Mouse (Mus musculus): ENCODE measurements at regions not wholly inside any gene's neighbourhood (a gene's known extent, or its start where the extent isn't known, plus 50 kb on each side); places are given as distances from the start of the nearest gene placed in this dataset.

DNA sequence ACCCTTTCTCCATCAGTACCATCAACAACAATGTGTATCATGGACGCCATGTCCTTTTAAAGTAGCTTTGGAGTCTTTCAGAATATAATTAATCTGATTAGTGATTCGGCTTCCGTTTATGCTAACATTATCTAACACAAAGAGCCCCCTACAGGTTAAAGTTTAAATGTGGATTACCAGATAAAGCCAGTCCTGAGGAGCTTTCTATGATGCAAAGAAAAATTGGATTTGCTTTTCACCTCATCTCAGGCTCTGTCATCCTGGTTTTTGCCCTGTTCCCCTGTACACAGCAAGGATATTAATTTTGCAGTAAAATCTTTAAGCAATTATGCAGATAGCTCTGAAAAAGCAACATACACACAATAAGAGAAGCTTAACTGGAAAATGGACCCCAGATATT, 412.7 kb upstream of the Tbc1d2b start:
- 45% methylated on average over 3 of the region's 3 CpGs for WGBS

GRCm38 (mm10) chr9:90690066-90690465, 419.5 kb upstream of the Tbc1d2b start:
- Histone ChIP-seq H3K9ac (replicated peaks) (no peak overlapping the region), H3K4me2 (no peak overlapping the region)
- WGBS, result 81% methylated on average over 12 of the region's 12 CpGs

More for the DNA sequence above, 412.7 kb upstream of the Tbc1d2b start:
- Histone ChIP-seq H3K4me2 (no peak overlapping the region), H3K36me3 (no peaks in the 10 kb centered on the region), H3K9me3 (no peaks in the 10 kb centered on the region), H3K4me1 (replicated peaks) (no peaks in the 10 kb centered on the region), H3K9ac (replicated peaks) (no peak overlapping the region), H3K27me3 (no peaks in the 10 kb centered on the region), H3K27ac (no peak overlapping the region), H3K4me3 (replicated peaks) (no peak overlapping the region)
- ATAC-seq (ENCODE audit: insufficient number of reproducible peaks, insufficient read depth, low FRiP score, low TSS enrichment, low read depth), result no peak

GRCm38 (mm10) chr9:90691137-90691536, 420.5 kb upstream of the Tbc1d2b start:
- Histone ChIP-seq H3K4me2 (no peak overlapping the region), H3K36me3 (no peaks in the 10 kb centered on the region), H3K9me3 (no peaks in the 10 kb centered on the region), H3K27ac (no peak overlapping the region), H3K4me1 (replicated peaks) (no peaks in the 10 kb centered on the region), H3K27me3 (no peaks in the 10 kb centered on the region), H3K9ac (replicated peaks) (no peak overlapping the region), H3K4me3 (replicated peaks) (no peak overlapping the region)
- ATAC-seq (ENCODE audit: insufficient number of reproducible peaks, insufficient read depth, low FRiP score, low TSS enrichment, low read depth), result no peak

More at GRCm38 (mm10) chr9:90690066-90690465, 419.5 kb upstream of the Tbc1d2b start:
- H3K27me3 ChIP-seq, result no peaks in the 10 kb centered on the region
- no peak for ATAC-seq (ENCODE audit: insufficient number of reproducible peaks, insufficient read depth, low FRiP score, low TSS enrichment, low read depth)
- H3K4me1 ChIP-seq (replicated peaks), result no peaks in the 10 kb centered on the region
- no peak overlapping the region for H3K4me3 ChIP-seq (replicated peaks)
- H3K36me3 ChIP-seq, result no peaks in the 10 kb centered on the region
- H3K27ac ChIP-seq, result no peak overlapping the region
- H3K9me3 ChIP-seq, result no peaks in the 10 kb centered on the region

- H3K9ac ChIP-seq (replicated peaks), result no peak overlapping the region
- H3K27ac ChIP-seq, result no peak overlapping the region
- 74% methylated on average over 12 of the region's 12 CpGs for WGBS
- no peaks in the 10 kb centered on the region for H3K4me1 ChIP-seq (replicated peaks)
- H3K4me2 ChIP-seq, result no peak overlapping the region
- H3K9me3 ChIP-seq, result no peaks in the 10 kb centered on the region
- ATAC-seq (ENCODE audit: insufficient number of reproducible peaks, insufficient read depth, low FRiP score, low TSS enrichment, low read depth), result no peak
- no peaks in the 10 kb centered on the region for H3K27me3 ChIP-seq
- H3K36me3 ChIP-seq, result no peaks in the 10 kb centered on the region
- no peak overlapping the region for H3K4me3 ChIP-seq (replicated peaks)
Observed at GRCm38 (mm10) chr9:90691676-90692661, 421.4 kb upstream of the Tbc1d2b start.

DNA sequence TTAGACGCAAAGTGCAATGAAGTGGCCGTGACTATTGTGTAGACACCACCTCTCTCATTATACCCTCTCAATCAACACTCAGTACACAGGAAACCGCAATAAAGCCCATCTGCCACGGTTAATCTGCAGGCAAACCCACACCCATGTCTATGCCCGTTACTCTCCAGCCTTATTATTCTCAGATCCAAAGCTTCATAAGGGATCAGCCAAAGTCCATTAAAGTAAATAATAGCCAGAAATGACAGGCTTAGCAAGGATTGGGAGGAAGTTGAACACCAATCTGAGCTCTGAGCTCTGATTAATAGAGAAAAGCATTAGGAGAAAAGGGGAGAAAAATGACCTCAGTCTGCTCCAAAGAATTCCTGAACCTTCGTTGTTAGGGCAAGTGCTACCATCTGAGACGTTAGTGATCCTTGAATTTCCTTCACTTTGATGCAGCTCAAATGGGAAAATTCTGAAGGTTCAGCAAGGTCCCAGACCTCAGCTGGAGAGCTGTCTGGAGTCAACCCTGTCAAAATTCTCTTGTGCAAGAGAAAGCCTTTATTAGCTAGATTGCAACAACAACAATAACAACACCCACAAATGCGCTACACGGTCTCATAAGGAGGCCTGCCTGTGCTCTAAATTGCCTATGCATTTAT, 422.5 kb upstream of the Tbc1d2b start:
- Histone ChIP-seq H3K9me3 (no peaks in the 10 kb centered on the region), H3K9ac (replicated peaks) (no peak overlapping the region), H3K27me3 (no peaks in the 10 kb centered on the region), H3K4me1 (replicated peaks) (no peaks in the 10 kb centered on the region), H3K36me3 (no peaks in the 10 kb centered on the region), H3K4me3 (replicated peaks) (no peak overlapping the region), H3K4me2 (no peak overlapping the region), H3K27ac (no peak overlapping the region)
- no peak for ATAC-seq (ENCODE audit: insufficient number of reproducible peaks, insufficient read depth, low FRiP score, low TSS enrichment, low read depth)
- WGBS, result 41% methylated on average over 9 of the region's 9 CpGs

GRCm38 (mm10) chr9:90694051-90694645, 423.5 kb upstream of the Tbc1d2b start:
- no peak for ATAC-seq (ENCODE audit: insufficient number of reproducible peaks, insufficient read depth, low FRiP score, low TSS enrichment, low read depth)
- no peak overlapping the region for H3K9ac ChIP-seq (replicated peaks)
- H3K4me3 ChIP-seq (replicated peaks), result no peak overlapping the region
- H3K4me2 ChIP-seq, result no peak overlapping the region
- H3K27ac ChIP-seq, result no peak overlapping the region
- no peaks in the 10 kb centered on the region for H3K36me3 ChIP-seq
- H3K4me1 ChIP-seq (replicated peaks), result no peaks in the 10 kb centered on the region
- H3K27me3 ChIP-seq, result no peaks in the 10 kb centered on the region
- 68% methylated on average over 13 of the region's 13 CpGs for WGBS
- H3K9me3 ChIP-seq, result no peaks in the 10 kb centered on the region

- 85% methylated on average over 7 of the region's 7 CpGs for WGBS
- Histone ChIP-seq H3K4me1 (replicated peaks) (no peaks in the 10 kb centered on the region), H3K36me3 (no peaks in the 10 kb centered on the region), H3K9ac (replicated peaks) (no peak overlapping the region), H3K4me3 (replicated peaks) (no peak overlapping the region), H3K27ac (no peak overlapping the region), H3K27me3 (no peaks in the 10 kb centered on the region), H3K9me3 (no peaks in the 10 kb centered on the region), H3K4me2 (no peak overlapping the region)
- no peak for ATAC-seq (ENCODE audit: insufficient number of reproducible peaks, insufficient read depth, low FRiP score, low TSS enrichment, low read depth)
Observed at GRCm38 (mm10) chr9:90695693-90696092, 425.1 kb upstream of the Tbc1d2b start.

- no peaks in the 10 kb centered on the region for H3K4me1 ChIP-seq (replicated peaks)
- ATAC-seq (ENCODE audit: insufficient number of reproducible peaks, insufficient read depth, low FRiP score, low TSS enrichment, low read depth), result no peak
- H3K27ac ChIP-seq, result no peak overlapping the region
- no peak overlapping the region for H3K4me3 ChIP-seq (replicated peaks)
- H3K4me2 ChIP-seq, result no peak overlapping the region
- no peaks in the 10 kb centered on the region for H3K27me3 ChIP-seq
- H3K36me3 ChIP-seq, result no peaks in the 10 kb centered on the region
- no peaks in the 10 kb centered on the region for H3K9me3 ChIP-seq
- no peak overlapping the region for H3K9ac ChIP-seq (replicated peaks)
- WGBS, result 73% methylated on average over 11 of the region's 11 CpGs
Observed at GRCm38 (mm10) chr9:90697279-90698000, 426.8 kb upstream of the Tbc1d2b start.

- no peaks in the 10 kb centered on the region for H3K4me1 ChIP-seq (replicated peaks)
- H3K36me3 ChIP-seq, result no peaks in the 10 kb centered on the region
- WGBS, result 79% methylated on average over 7 of the region's 7 CpGs
- H3K4me2 ChIP-seq, result no peak overlapping the region
- ATAC-seq (ENCODE audit: insufficient number of reproducible peaks, insufficient read depth, low FRiP score, low TSS enrichment, low read depth), result no peak
- no peak overlapping the region for H3K4me3 ChIP-seq (replicated peaks)
- H3K27me3 ChIP-seq, result no peaks in the 10 kb centered on the region
- H3K27ac ChIP-seq, result no peak overlapping the region
- no peak overlapping the region for H3K9ac ChIP-seq (replicated peaks)
- H3K9me3 ChIP-seq, result no peaks in the 10 kb centered on the region
Observed at GRCm38 (mm10) chr9:90698439-90698838, 427.8 kb upstream of the Tbc1d2b start.

DNA sequence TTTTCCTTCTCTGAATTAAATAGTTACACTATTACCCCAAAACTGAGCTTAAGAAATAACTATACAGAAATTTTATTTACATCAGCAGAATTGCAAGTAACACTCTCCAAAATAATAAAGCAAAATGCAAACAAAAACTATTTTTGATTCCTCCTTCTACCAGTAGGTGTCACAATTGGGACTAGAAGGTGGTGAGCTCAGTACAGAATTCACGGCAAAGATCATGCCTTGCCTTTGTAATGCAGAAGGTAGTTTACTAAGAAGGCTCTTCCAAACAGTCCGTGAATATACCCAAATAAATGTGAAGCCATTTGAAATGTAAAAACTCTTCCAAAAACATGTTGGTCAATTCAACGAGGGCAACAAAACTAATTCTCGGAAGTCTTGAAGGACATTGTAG, 428.5 kb upstream of the Tbc1d2b start:
- Histone ChIP-seq H3K4me3 (replicated peaks) (no peak overlapping the region), H3K9ac (replicated peaks) (no peak overlapping the region), H3K9me3 (no peaks in the 10 kb centered on the region), H3K36me3 (no peaks in the 10 kb centered on the region), H3K4me1 (replicated peaks) (no peaks in the 10 kb centered on the region), H3K4me2 (no peak overlapping the region), H3K27me3 (no peaks in the 10 kb centered on the region), H3K27ac (no peak overlapping the region)
- ATAC-seq (ENCODE audit: insufficient number of reproducible peaks, insufficient read depth, low FRiP score, low TSS enrichment, low read depth), result no peak
- WGBS, result 35% methylated on average over 4 of the region's 4 CpGs
